Mouse (Mus musculus) liver, embryonic 11.5 days (tissue): ENCODE measurements around the gene Ppp1r14a. TPM values are rescaled to one million over a fixed set of nuclear protein-coding genes. Genes with fewer than 3 reads are reported as not detected.
A peak's percentile ranks its signal among the peaks of the same experiment; 100 is the strongest.

Experiments
- ATAC-seq: fragments of 200-750 bp; cut with Nextera tagmentation; replicated peaks from 2 replicates; pipeline ENCODE4 v1.8.0; 2017; ENCODE audit warnings: moderate number of reproducible peaks, mild to moderate bottlenecking, moderate TSS enrichment, moderate library complexity; ENCODE audit not compliant: low FRiP score
- DNase-seq: peaks from one replicate; pipeline ENCODE4 v3.0.0-alpha.2; 2017; ENCODE audit warnings: low spot score
- H3K27ac ChIP-seq: fragments of 300-500 bp; sonication (generic); 2 replicates; pipeline ENCODE4 v1.5.1; 2014; ENCODE audit warnings: mild to moderate bottlenecking, low read depth, low read length, control low read depth
- H3K27me3 ChIP-seq: fragments of 300-500 bp; sonication (generic); replicated peaks from 2 replicates; pipeline ENCODE4 v1.6.1; 2014; ENCODE audit warnings: low read length, mixed read lengths; ENCODE audit not compliant: control insufficient read depth, insufficient read depth
- H3K36me3 ChIP-seq: fragments of 300-500 bp; sonication (generic); 2 replicates; pipeline ENCODE4 v1.6.1; 2014; ENCODE audit warnings: mild to moderate bottlenecking, low read length, moderate library complexity, mixed read lengths; ENCODE audit not compliant: control insufficient read depth, insufficient read depth
- H3K4me1 ChIP-seq: fragments of 300-500 bp; sonication (generic); replicated peaks from 2 replicates; pipeline ENCODE4 v1.6.1; 2014; ENCODE audit warnings: low read length, mixed read lengths; ENCODE audit not compliant: control insufficient read depth, insufficient read depth
- H3K4me2 ChIP-seq: fragments of 300-500 bp; sonication (generic); 2 replicates; pipeline ENCODE4 v1.6.1; 2014; ENCODE audit warnings: mild to moderate bottlenecking, control low read depth, moderate library complexity
- H3K4me3 ChIP-seq: fragments of 300-500 bp; sonication (generic); 2 replicates; pipeline ENCODE4 v1.5.1; 2014; ENCODE audit warnings: low read depth, low read length, control low read depth
- H3K9ac ChIP-seq: fragments of 300-500 bp; sonication (generic); 2 replicates; pipeline ENCODE4 v1.6.1; 2014; ENCODE audit warnings: low read depth, low read length, control low read depth
- H3K9me3 ChIP-seq: fragments of 300-500 bp; sonication (generic); 2 replicates; pipeline ENCODE4 v1.6.1; 2016; ENCODE audit warnings: low read length, inconsistent platforms, mixed read lengths; ENCODE audit not compliant: control insufficient read depth
- WGBS: fragments of 180-500 bp; shearing (Covaris S2); extraction: QIAGEN DNeasy Blood & Tissue Kit; methylation state at CpG from one replicate; pipeline ENCODE4 v1.1.7; 2014; 5-methylcytosine and 5-hydroxymethylcytosine counted together
- polyA plus RNA-seq: library from polyadenylated mRNA; unstranded; fragments of >200 nt; fragmentation: Nextera tagmentation; extraction: Ambion mirVana; gene quantifications from 2 replicates; pipeline ENCODE4 v1.2.1, GENCODE M21; 2014

The Ppp1r14a gene
- polyA plus RNA-seq, 1 experiment from 2014 or later, result 6.9 TPM

- Histone ChIP-seq H3K9ac (peak overlapping the region; percentile 61), H3K27ac (peak overlapping the region; percentile 91), H3K4me2 (peak overlapping the region; percentile 57), H3K4me1 (peaks cover 65% of the 10 kb centered on the region), H3K9me3 (no peaks in the 10 kb centered on the region), H3K27me3 (no peaks in the 10 kb centered on the region; the same call in 1 of the 2 replicates), H3K4me3 (peak overlapping the region; percentile 35), H3K36me3 (peaks cover 4% of the 10 kb centered on the region; the same call in 1 of the 2 replicates)
- DNase-seq (peak; percentile 63), ATAC-seq (peak; percentile 89)
- WGBS, result 23% methylated on average over 14 of the region's 14 CpGs
These were observed 50.0 kb downstream of the Ppp1r14a start for GRCm38 (mm10) chr7:29338984-29339679.

GRCm38 (mm10) chr7:29340247-29340646 is 51.1 kb downstream of the Ppp1r14a start:
- no peak overlapping the region for H3K4me2 ChIP-seq
- peaks cover 55% of the 10 kb centered on the region for H3K4me1 ChIP-seq
- no peak overlapping the region for H3K4me3 ChIP-seq
- DNase-seq, result no peak
- H3K27me3 ChIP-seq, result no peaks in the 10 kb centered on the region; the same call in 1 of the 2 replicates
- 82% methylated on average over 9 of the region's 9 CpGs for WGBS
- no peaks in the 10 kb centered on the region for H3K9me3 ChIP-seq
- no peak overlapping the region for H3K9ac ChIP-seq
- peak overlapping the region; percentile 91 for H3K27ac ChIP-seq
- peaks cover 4% of the 10 kb centered on the region; the same call in 1 of the 2 replicates for H3K36me3 ChIP-seq
- no peak for ATAC-seq

- Histone ChIP-seq H3K9ac (no peak overlapping the region), H3K36me3 (no peaks in the 10 kb centered on the region; the same call in 1 of the 2 replicates), H3K27me3 (no peaks in the 10 kb centered on the region; the same call in 1 of the 2 replicates), H3K4me3 (no peak overlapping the region), H3K4me2 (no peak overlapping the region), H3K27ac (peak overlapping the region; percentile 91; the same call in 1 of the 2 replicates), H3K4me1 (peaks cover 55% of the 10 kb centered on the region), H3K9me3 (no peaks in the 10 kb centered on the region)
- DNase-seq (no peak), ATAC-seq (no peak)
- WGBS, result 78% methylated on average over 8 of the region's 8 CpGs
These were observed 51.7 kb downstream of the Ppp1r14a start for GRCm38 (mm10) chr7:29340838-29341237.

- peak overlapping the region; percentile 19 for H3K4me2 ChIP-seq
These were observed 52.6 kb downstream of the Ppp1r14a start for GRCm38 (mm10) chr7:29341722-29342121.

GRCm38 (mm10) chr7:29342489-29343092 is 53.5 kb downstream of the Ppp1r14a start:
- H3K36me3 ChIP-seq, result no peaks in the 10 kb centered on the region; the same call in 1 of the 2 replicates
- WGBS, result 31% methylated on average over 8 of the region's 8 CpGs
- H3K4me3 ChIP-seq, result no peak overlapping the region
- H3K9ac ChIP-seq, result peak overlapping the region; percentile 28; the same call in 1 of the 2 replicates
- peak overlapping the region; percentile 40 for H3K27ac ChIP-seq
- peaks cover 52% of the 10 kb centered on the region for H3K4me1 ChIP-seq
- no peaks in the 10 kb centered on the region for H3K9me3 ChIP-seq
- no peaks in the 10 kb centered on the region; the same call in 1 of the 2 replicates for H3K27me3 ChIP-seq
- ATAC-seq (0 out of 2 replicates have a peak, but pooled peaks have one; percentile 7), DNase-seq (no peak)
- H3K4me2 ChIP-seq, result 0 out of 2 replicates have a peak overlapping the region, but pooled peaks have one; percentile 15

More at GRCm38 (mm10) chr7:29341722-29342121, 52.6 kb downstream of the Ppp1r14a start:
- Histone ChIP-seq H3K4me1 (peaks cover 55% of the 10 kb centered on the region), H3K27ac (peak overlapping the region; percentile 40), H3K27me3 (no peaks in the 10 kb centered on the region; the same call in 1 of the 2 replicates), H3K36me3 (no peaks in the 10 kb centered on the region; the same call in 1 of the 2 replicates), H3K9me3 (no peaks in the 10 kb centered on the region), H3K9ac (peak overlapping the region; percentile 28; the same call in 1 of the 2 replicates), H3K4me3 (no peak overlapping the region)
- WGBS, result 57% methylated on average over 12 of the region's 12 CpGs
- DNase-seq (no peak), ATAC-seq (no peak)

Other genes with a start within 250 kb of the Ppp1r14a start
- 0.52 and 0.71 TPM in 2 replicates for gene Ryr1, start 164.1 kb upstream of the Ppp1r14a start, polyA plus RNA-seq
- gene Rasgrp4, start 154.5 kb upstream of the Ppp1r14a start, polyA plus RNA-seq, result 0.57 and 0.62 TPM in 2 replicates
- gene Fam98c, start 133.1 kb upstream of the Ppp1r14a start, polyA plus RNA-seq, result 16.7 and 17.3 TPM in 2 replicates
- 0.37 and 0.47 TPM in 2 replicates for gene Ggn, start 119.1 kb upstream of the Ppp1r14a start, polyA plus RNA-seq
- gene Spred3, start 118.9 kb upstream of the Ppp1r14a start, polyA plus RNA-seq, result 1.0 and 1.1 TPM in 2 replicates
- 231 and 235 TPM in 2 replicates for gene Psmd8, start 108.6 kb upstream of the Ppp1r14a start, polyA plus RNA-seq
- 0.31 and 0.64 TPM in 2 replicates for gene Catsperg1, start 75.3 kb upstream of the Ppp1r14a start, polyA plus RNA-seq
- 2.0 and 2.6 TPM in 2 replicates for gene Kcnk6, start 56.8 kb upstream of the Ppp1r14a start, polyA plus RNA-seq
- gene Yif1b, start 51.0 kb upstream of the Ppp1r14a start, polyA plus RNA-seq, result 95.7 and 101 TPM in 2 replicates
- 3.2 and 4.4 TPM in 2 replicates for gene 2200002D01Rik, start 40.8 kb upstream of the Ppp1r14a start, polyA plus RNA-seq
- 51.6 and 53.7 TPM in 2 replicates for gene Spint2, start 7.4 kb upstream of the Ppp1r14a start, polyA plus RNA-seq
- gene Dpf1, start 14.6 kb downstream of the Ppp1r14a start, polyA plus RNA-seq, result 6.1 and 7.5 TPM in 2 replicates
- 9.0 and 10.1 TPM in 2 replicates for gene Sipa1l3, start 229.3 kb downstream of the Ppp1r14a start, polyA plus RNA-seq